Mouse (Mus musculus) cerebellum, adult 2 months (tissue): ENCODE measurements around the gene Nlrp2. TPM values are rescaled to one million over a fixed set of nuclear protein-coding genes. Genes with fewer than 3 reads are reported as not detected.

Source experiments
- DNase-seq, 2 experiments: peaks; one replicate each; pipeline ENCODE4 v3.0.0; 2021
- H3K27ac ChIP-seq: fragments of 200-500 bp; 2 replicates; pipeline ENCODE4 v1.5.1; 2012; ENCODE audit warnings: low read length, control low read depth, inconsistent platforms; ENCODE audit not compliant: insufficient read depth
- H3K27me3 ChIP-seq: fragments of 200-500 bp; 2 replicates; pipeline ENCODE4 v1.6.1; 2012; ENCODE audit warnings: inconsistent platforms, mild to moderate bottlenecking, low read length, moderate library complexity; ENCODE audit not compliant: control insufficient read depth, insufficient read depth
- H3K4me1 ChIP-seq: fragments of 200-500 bp; 2 replicates; pipeline ENCODE4 v1.6.1; 2011; ENCODE audit warnings: low read length; ENCODE audit not compliant: control insufficient read depth, insufficient read depth
- H3K4me3 ChIP-seq: fragments of 200-500 bp; replicated peaks from 2 replicates; pipeline ENCODE3; 2011; ENCODE audit warnings: mild to moderate bottlenecking, low read depth, low read length, control low read depth; ENCODE audit not compliant: insufficient read depth
- CTCF ChIP-seq: fragments of 200-500 bp; IDR thresholded peaks from 2 replicates; pipeline ENCODE4 v1.5.1; 2011; ENCODE audit warnings: low read depth, mild to moderate bottlenecking, control low read depth, low read length, moderate library complexity, borderline replicate concordance; ENCODE audit not compliant: insufficient read depth
- POLR2A ChIP-seq: fragments of 200-500 bp; IDR thresholded peaks from 2 replicates; pipeline ENCODE4 v1.6.1; 2011; ENCODE audit warnings: low read length, control low read depth, borderline replicate concordance; ENCODE audit not compliant: insufficient read depth
- WGBS: fragments of 180-500 bp; shearing (Covaris S2); methylation state at CpG from one replicate; pipeline ENCODE4 v1.1.7; 2018; 5-methylcytosine and 5-hydroxymethylcytosine counted together
- polyA plus RNA-seq: library from polyadenylated mRNA; depleted of rRNA; stranded (reverse); fragments of >200 nt; gene quantifications from 2 replicates; pipeline ENCODE4 v1.2.3, GENCODE M21; 2012; rRNA removed

Gene Nlrp2
- not detected in 2 replicates for polyA plus RNA-seq

DNA sequence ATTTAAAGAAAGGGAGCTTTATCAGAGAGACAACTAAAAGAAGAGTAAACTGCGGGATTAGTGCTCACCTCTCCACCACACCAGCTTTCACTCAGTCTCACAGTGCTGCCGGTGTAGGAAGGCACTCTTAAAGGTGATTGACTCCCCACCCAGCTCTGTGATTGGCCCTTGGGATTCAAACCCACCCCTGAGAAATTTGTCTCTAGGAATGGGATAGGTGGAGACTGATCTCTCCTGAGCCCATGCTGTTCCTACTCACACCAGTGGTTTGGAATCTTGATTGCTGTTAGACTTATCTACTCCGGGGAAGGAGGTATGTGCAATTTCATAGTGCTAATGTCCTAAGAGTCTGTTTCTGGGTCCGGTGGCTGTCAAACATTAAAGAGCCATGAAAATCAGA, at the start of gene Nlrp2:
TSS of gene Nlrp2 (minus strand) at position 101 of the 400 bp plus-strand sequence.
- TF ChIP-seq POLR2A (no peak), CTCF (no peak)
- no peak for DNase-seq
- H3K4me1 ChIP-seq, result no peaks in the 10 kb centered on the region
- no peak within 1 kb of the TSS for H3K27ac ChIP-seq
- no peaks in the 10 kb centered on the region; the same call in 1 of the 2 replicates for H3K27me3 ChIP-seq
- 81% methylated on average over 4 of the region's 4 CpGs for WGBS
- no peak within 1 kb of the TSS for H3K4me3 ChIP-seq

DNA sequence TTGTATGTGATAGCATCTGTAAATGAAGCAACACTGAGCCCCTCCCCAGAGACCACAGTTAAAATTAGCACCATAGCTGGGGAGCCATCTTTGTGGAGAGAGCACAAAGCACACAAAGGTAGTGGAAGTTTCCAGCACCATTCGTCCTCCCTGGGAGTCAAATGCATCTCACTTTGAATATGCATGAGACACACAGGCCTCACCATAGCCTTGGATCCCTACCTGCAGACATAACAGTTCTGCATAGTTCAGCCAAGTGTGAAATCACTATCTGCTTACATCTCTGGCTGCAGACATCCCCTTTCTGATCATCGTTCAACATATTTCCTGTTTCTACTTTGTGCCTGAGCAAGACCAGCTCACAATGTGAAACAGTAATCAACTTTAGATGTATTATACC, 15.9 kb upstream of the Nlrp2 start:
- no peaks in the 10 kb centered on the region for H3K4me1 ChIP-seq
- TF ChIP-seq CTCF (no peak), POLR2A (no peak)
- no peak for DNase-seq
- no peaks in the 10 kb centered on the region for H3K27me3 ChIP-seq
- H3K27ac ChIP-seq, result no peak overlapping the region
- no peak overlapping the region for H3K4me3 ChIP-seq
- 62% methylated on average over 2 of the region's 2 CpGs for WGBS

DNA sequence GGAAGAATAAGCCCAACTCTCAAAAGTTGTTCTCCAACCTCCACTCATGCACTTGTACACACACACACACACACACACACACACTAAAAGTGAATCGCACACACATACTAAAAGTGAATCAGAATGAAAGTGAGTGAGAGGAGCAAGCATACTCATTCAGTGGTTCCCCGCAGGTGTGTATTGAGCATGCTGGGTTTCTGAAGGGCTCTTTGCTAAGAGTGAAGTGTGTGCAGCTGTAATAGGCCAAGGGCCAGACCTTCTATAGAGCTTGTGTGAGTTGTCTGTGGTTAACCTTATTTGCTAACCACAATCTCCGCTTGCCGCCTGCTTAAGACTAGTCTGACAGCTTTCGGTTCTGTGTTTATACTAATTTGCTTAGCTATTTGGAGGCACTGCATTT, 12.8 kb upstream of the Nlrp2 start:
- DNase-seq, result no peak
- H3K27ac ChIP-seq, result no peak overlapping the region
- no peak for TF ChIP-seq POLR2A
- no peak for TF ChIP-seq CTCF
- H3K27me3 ChIP-seq, result no peaks in the 10 kb centered on the region
- no peaks in the 10 kb centered on the region for H3K4me1 ChIP-seq
- H3K4me3 ChIP-seq, result no peak overlapping the region
- 92% methylated on average over 5 of the region's 5 CpGs for WGBS

DNA sequence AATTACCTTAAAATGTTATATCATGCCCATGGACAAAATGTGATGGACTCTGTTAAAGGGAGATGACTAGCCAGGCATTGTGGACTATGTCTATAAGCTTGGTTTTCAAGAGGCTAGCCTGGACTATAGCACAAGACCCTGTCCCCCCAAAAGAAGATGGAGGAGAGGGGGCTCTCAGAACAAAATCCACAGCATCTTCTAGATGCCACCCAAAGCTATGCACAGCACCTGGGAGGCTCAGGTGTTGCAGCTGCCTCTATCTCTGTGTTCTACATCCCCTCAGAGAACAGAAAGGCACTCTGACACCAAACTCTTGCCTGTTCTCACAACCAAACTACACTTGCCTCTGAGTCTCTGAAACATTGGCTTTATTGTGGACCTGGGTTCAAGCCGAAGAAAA, 598 bp downstream of the Nlrp2 start, which contains the start of gene Gm5065:
TSS of gene Gm5065 (plus strand) at position 301 of the 400 bp plus-strand sequence.
- no peaks in the 10 kb centered on the region for H3K4me1 ChIP-seq
- H3K4me3 ChIP-seq, result no peak within 1 kb of the TSS
- H3K27ac ChIP-seq, result no peak within 1 kb of the TSS
- WGBS, result 81% methylated on average over 1 of the region's 1 CpGs
- TF ChIP-seq POLR2A, result no peak
- no peak for TF ChIP-seq CTCF
- H3K27me3 ChIP-seq, result no peaks in the 10 kb centered on the region; the same call in 1 of the 2 replicates
- no peak for DNase-seq

DNA sequence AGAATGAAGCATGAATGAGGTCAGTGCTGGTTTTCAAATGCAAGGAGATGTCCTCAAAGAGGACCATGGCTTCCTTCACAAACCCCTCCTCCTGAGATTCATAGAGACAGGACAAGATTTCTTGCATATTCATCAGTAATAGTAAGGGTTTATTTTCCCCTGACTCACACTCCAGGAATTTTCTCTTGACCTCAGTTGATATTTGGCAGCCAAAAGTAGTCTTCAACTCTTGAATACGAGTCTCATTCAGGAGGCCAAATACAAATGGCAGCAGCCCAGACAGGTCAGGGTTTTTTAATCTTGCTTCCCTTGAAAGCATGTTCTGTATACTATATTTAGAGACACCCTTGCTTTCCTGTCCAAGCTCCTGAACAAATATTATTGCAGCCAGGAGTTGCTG, 23.3 kb downstream of the Nlrp2 start:
- DNase-seq, result no peak
- TF ChIP-seq CTCF (no peak), POLR2A (no peak)
- Histone ChIP-seq H3K4me3 (no peak overlapping the region), H3K27me3 (no peaks in the 10 kb centered on the region), H3K4me1 (no peaks in the 10 kb centered on the region), H3K27ac (no peak overlapping the region)
- WGBS, result 79% methylated on average over 1 of the region's 1 CpGs

DNA sequence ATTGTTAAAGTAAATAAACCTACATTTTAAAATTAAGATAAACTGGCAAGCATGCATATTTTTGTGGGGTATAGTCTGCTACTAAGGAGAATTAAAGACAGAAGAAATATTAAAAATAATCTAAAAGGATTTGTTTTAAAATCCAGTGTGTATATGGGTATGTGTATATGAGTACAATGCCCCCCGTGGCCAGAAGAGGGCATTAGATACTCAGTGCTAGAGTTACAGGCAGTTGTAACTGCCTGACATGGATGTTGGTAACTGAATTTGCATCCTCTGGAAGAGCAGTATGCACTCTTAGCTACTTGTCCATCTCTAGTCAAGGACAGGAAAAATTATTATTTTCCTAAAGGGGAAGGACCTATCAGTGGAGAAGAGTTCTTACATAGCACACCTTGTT, 62.6 kb downstream of the Nlrp2 start:
- no peak overlapping the region for H3K27ac ChIP-seq
- DNase-seq, result no peak
- no peak for TF ChIP-seq CTCF
- no peak for TF ChIP-seq POLR2A
- no peaks in the 10 kb centered on the region for H3K4me1 ChIP-seq
- WGBS, result 49% methylated on average over 1 of the region's 1 CpGs
- H3K4me3 ChIP-seq, result no peak overlapping the region
- H3K27me3 ChIP-seq, result no peaks in the 10 kb centered on the region

DNA sequence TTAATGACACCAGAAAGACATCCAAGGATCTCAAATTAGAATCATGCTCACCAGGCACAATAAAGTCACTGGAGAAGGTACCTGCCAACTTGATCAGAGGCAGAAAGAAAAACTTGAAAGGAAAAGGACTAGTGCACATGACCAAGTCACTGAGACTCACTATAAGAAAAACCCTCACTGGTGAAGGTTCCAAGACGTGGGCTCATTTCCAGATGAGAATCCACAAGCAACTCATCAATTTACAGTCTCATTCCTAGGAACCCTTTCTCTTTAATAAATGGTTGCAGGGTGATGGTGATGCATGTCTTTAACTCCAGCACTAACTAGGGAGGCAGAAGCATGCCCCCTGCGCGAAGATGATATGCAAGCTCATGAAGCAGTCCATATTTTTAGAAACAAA, 87.8 kb downstream of the Nlrp2 start:
- H3K4me3 ChIP-seq, result no peak overlapping the region
- no peak overlapping the region for H3K27ac ChIP-seq
- no peak for DNase-seq
- H3K4me1 ChIP-seq, result no peaks in the 10 kb centered on the region
- no peaks in the 10 kb centered on the region for H3K27me3 ChIP-seq
- 81% methylated on average over 3 of the region's 3 CpGs for WGBS
- no peak for TF ChIP-seq POLR2A
- no peak for TF ChIP-seq CTCF

Other genes starting within 250 kb of the Nlrp2 start
- not detected in 2 replicates for gene Rfpl4, start 234.1 kb downstream of the Nlrp2 start, polyA plus RNA-seq
- gene Rasl2-9, start 225.1 kb downstream of the Nlrp2 start, polyA plus RNA-seq, result 0.34 and 0.60 TPM in 2 replicates
- gene Vmn1r55, start 201.4 kb downstream of the Nlrp2 start, polyA plus RNA-seq, result not detected in 2 replicates
- gene Vmn1r56, start 154.3 kb downstream of the Nlrp2 start, polyA plus RNA-seq, result not detected in 2 replicates
- gene Vmn1r57, start 132.5 kb downstream of the Nlrp2 start, polyA plus RNA-seq, result not detected in 2 replicates
- not detected in 2 replicates for gene Gm5065, start 498 bp downstream of the Nlrp2 start, polyA plus RNA-seq
- not detected in 2 replicates for gene Vmn1r58, start 62.4 kb upstream of the Nlrp2 start, polyA plus RNA-seq
- not detected in 2 replicates for gene Vmn1r59, start 105.7 kb upstream of the Nlrp2 start, polyA plus RNA-seq
- not detected in 2 replicates for gene Vmn2r28, start 142.9 kb upstream of the Nlrp2 start, polyA plus RNA-seq
- not detected in 2 replicates for gene Vmn1r60, start 196.3 kb upstream of the Nlrp2 start, polyA plus RNA-seq